Mouse (Mus musculus): ENCODE measurements around the gene Ptprd. TPM values are rescaled to one million over a fixed set of nuclear protein-coding genes. Genes with fewer than 3 reads are reported as not detected.

Ptprd gene
- polyA plus RNA-seq, 1 experiment: not detected

GRCm38 (mm10) chr4:77277913-77278312 lies 933.8 kb downstream of the Ptprd start:
- no peaks in the 10 kb centered on the region for H3K4me1 ChIP-seq
- TF ChIP-seq GATA1 (IDR thresholded peaks at IDR 0.05; ENCODE audit: borderline replicate concordance, low read length): no peak
- no peak for TF ChIP-seq FLI1 (IDR thresholded peaks at IDR 0.05; ENCODE audit: low read length)
- H3K36me3 ChIP-seq (replicated peaks; ENCODE audit: low read length): no peaks in the 10 kb centered on the region
- no peak overlapping the region for H3K4me3 ChIP-seq (replicated peaks)
- H3K9me3 ChIP-seq: no peaks in the 10 kb centered on the region
- no peaks in the 10 kb centered on the region for H3K27me3 ChIP-seq (replicated peaks)

GRCm38 (mm10) chr4:77259972-77260290 lies 951.8 kb downstream of the Ptprd start:
- Histone ChIP-seq H3K9me3 (no peaks in the 10 kb centered on the region), H3K36me3 (replicated peaks; ENCODE audit: low read length) (no peaks in the 10 kb centered on the region), H3K4me3 (replicated peaks) (no peak overlapping the region), H3K27me3 (replicated peaks) (no peaks in the 10 kb centered on the region), H3K4me1 (no peaks in the 10 kb centered on the region)
- no peak for TF ChIP-seq FLI1 (IDR thresholded peaks at IDR 0.05; ENCODE audit: low read length)
- no peak for TF ChIP-seq GATA1 (IDR thresholded peaks at IDR 0.05; ENCODE audit: borderline replicate concordance, low read length)

GRCm38 (mm10) chr4:77259250-77259971 lies 952.4 kb downstream of the Ptprd start:
- Histone ChIP-seq H3K4me1 (no peaks in the 10 kb centered on the region), H3K27me3 (replicated peaks) (no peaks in the 10 kb centered on the region), H3K36me3 (replicated peaks; ENCODE audit: low read length) (no peaks in the 10 kb centered on the region), H3K9me3 (no peaks in the 10 kb centered on the region), H3K4me3 (replicated peaks) (no peak overlapping the region)
- TF ChIP-seq FLI1 (IDR thresholded peaks at IDR 0.05; ENCODE audit: low read length) (no peak), GATA1 (IDR thresholded peaks at IDR 0.05; ENCODE audit: borderline replicate concordance, low read length) (no peak)

GRCm38 (mm10) chr4:77251188-77251587 lies 960.6 kb downstream of the Ptprd start:
- Histone ChIP-seq H3K4me1 (no peaks in the 10 kb centered on the region), H3K36me3 (replicated peaks; ENCODE audit: low read length) (no peaks in the 10 kb centered on the region), H3K9me3 (no peaks in the 10 kb centered on the region), H3K4me3 (replicated peaks) (no peak overlapping the region), H3K27me3 (replicated peaks) (no peaks in the 10 kb centered on the region)
- no peak for TF ChIP-seq GATA1 (IDR thresholded peaks at IDR 0.05; ENCODE audit: borderline replicate concordance, low read length)
- TF ChIP-seq FLI1 (IDR thresholded peaks at IDR 0.05; ENCODE audit: low read length): no peak

- H3K9me3 ChIP-seq: no peaks in the 10 kb centered on the region
- TF ChIP-seq FLI1 (IDR thresholded peaks at IDR 0.05; ENCODE audit: low read length): no peak
- no peak for TF ChIP-seq GATA1 (IDR thresholded peaks at IDR 0.05; ENCODE audit: borderline replicate concordance, low read length)
- no peaks in the 10 kb centered on the region for H3K4me1 ChIP-seq
- H3K27me3 ChIP-seq (replicated peaks): no peaks in the 10 kb centered on the region
- H3K36me3 ChIP-seq (replicated peaks; ENCODE audit: low read length): no peaks in the 10 kb centered on the region
- no peak overlapping the region for H3K4me3 ChIP-seq (replicated peaks)
Measured at GRCm38 (mm10) chr4:77249801-77250200, 962.0 kb downstream of the Ptprd start.

GRCm38 (mm10) chr4:77248918-77249317 lies 962.8 kb downstream of the Ptprd start:
- no peaks in the 10 kb centered on the region for H3K9me3 ChIP-seq
- TF ChIP-seq GATA1 (IDR thresholded peaks at IDR 0.05; ENCODE audit: borderline replicate concordance, low read length) (no peak), FLI1 (IDR thresholded peaks at IDR 0.05; ENCODE audit: low read length) (no peak)
- H3K4me3 ChIP-seq (replicated peaks): no peak overlapping the region
- H3K27me3 ChIP-seq (replicated peaks): no peaks in the 10 kb centered on the region
- H3K36me3 ChIP-seq (replicated peaks; ENCODE audit: low read length): no peaks in the 10 kb centered on the region
- H3K4me1 ChIP-seq: no peaks in the 10 kb centered on the region

GRCm38 (mm10) chr4:77241852-77242455 lies 969.8 kb downstream of the Ptprd start:
- no peak for TF ChIP-seq GATA1 (IDR thresholded peaks at IDR 0.05; ENCODE audit: borderline replicate concordance, low read length)
- no peak for TF ChIP-seq FLI1 (IDR thresholded peaks at IDR 0.05; ENCODE audit: low read length)
- H3K27me3 ChIP-seq (replicated peaks): no peaks in the 10 kb centered on the region
- H3K36me3 ChIP-seq (replicated peaks; ENCODE audit: low read length): no peaks in the 10 kb centered on the region
- H3K4me3 ChIP-seq (replicated peaks): no peak overlapping the region
- no peaks in the 10 kb centered on the region for H3K9me3 ChIP-seq
- H3K4me1 ChIP-seq: no peaks in the 10 kb centered on the region

- Histone ChIP-seq H3K4me3 (replicated peaks) (no peak overlapping the region), H3K36me3 (replicated peaks; ENCODE audit: low read length) (no peaks in the 10 kb centered on the region), H3K9me3 (no peaks in the 10 kb centered on the region), H3K27me3 (replicated peaks) (no peaks in the 10 kb centered on the region), H3K4me1 (no peaks in the 10 kb centered on the region)
- TF ChIP-seq FLI1 (IDR thresholded peaks at IDR 0.05; ENCODE audit: low read length) (no peak), GATA1 (IDR thresholded peaks at IDR 0.05; ENCODE audit: borderline replicate concordance, low read length) (no peak)
Measured at GRCm38 (mm10) chr4:77238144-77238543, 973.6 kb downstream of the Ptprd start.

GRCm38 (mm10) chr4:77233243-77233642 lies 978.5 kb downstream of the Ptprd start:
- Histone ChIP-seq H3K9me3 (no peaks in the 10 kb centered on the region), H3K4me1 (no peaks in the 10 kb centered on the region), H3K36me3 (replicated peaks; ENCODE audit: low read length) (no peaks in the 10 kb centered on the region), H3K27me3 (replicated peaks) (no peaks in the 10 kb centered on the region), H3K4me3 (replicated peaks) (no peak overlapping the region)
- TF ChIP-seq FLI1 (IDR thresholded peaks at IDR 0.05; ENCODE audit: low read length) (no peak), GATA1 (IDR thresholded peaks at IDR 0.05; ENCODE audit: borderline replicate concordance, low read length) (no peak)

GRCm38 (mm10) chr4:77168866-77169265 lies 1042.9 kb downstream of the Ptprd start:
- H3K4me1 ChIP-seq: no peaks in the 10 kb centered on the region
- H3K4me3 ChIP-seq (replicated peaks): no peak overlapping the region
- TF ChIP-seq GATA1 (IDR thresholded peaks at IDR 0.05; ENCODE audit: borderline replicate concordance, low read length): no peak
- H3K27me3 ChIP-seq (replicated peaks): no peaks in the 10 kb centered on the region
- H3K9me3 ChIP-seq: no peaks in the 10 kb centered on the region
- H3K36me3 ChIP-seq (replicated peaks; ENCODE audit: low read length): no peaks in the 10 kb centered on the region
